Mouse (Mus musculus): ENCODE data around the gene Cdh12. TPM values are rescaled to one million over a fixed set of nuclear protein-coding genes. Genes with fewer than 3 reads are reported as not detected.

The Cdh12 gene
- total and polyA plus RNA-seq, 3 experiments = 0.13 to 0.16 TPM; not detected in 1

- TF ChIP-seq TCF12 (IDR thresholded peaks at IDR 0.05; ENCODE audit: low read depth, low read length) (no peak), ZMIZ1 (IDR thresholded peaks at IDR 0.05; ENCODE audit: low read depth, low read length) (no peak), MYC (IDR thresholded peaks at IDR 0.05; ENCODE audit: low read depth, low read length) (no peak), MAFK (IDR thresholded peaks at IDR 0.05; ENCODE audit: insufficient replicate concordance, low read length) (no peak), MEF2A (IDR thresholded peaks at IDR 0.05; ENCODE audit: borderline replicate concordance, low read depth, low read length) (no peak), NRF1 (IDR thresholded peaks at IDR 0.05; ENCODE audit: low read depth, low read length) (no peak)
- no peak overlapping the region for H3K4me2 ChIP-seq (ENCODE audit: insufficient read depth, low read depth, poor library complexity, severe bottlenecking)
- peaks cover 7% of the 10 kb centered on the region for H3K9me3 ChIP-seq (replicated peaks; ENCODE audit: low read length)
- no peak overlapping the region for H3K4me3 ChIP-seq (replicated peaks in 1 of 3; ENCODE audit: low read depth in 2 of 3, low read length in 2 of 3, poor library complexity in 1 of 3)
- no peaks in the 10 kb centered on the region for H3K79me2 ChIP-seq (replicated peaks; ENCODE audit: control insufficient read depth, extremely low read depth, insufficient read depth, poor library complexity, severe bottlenecking)
- no peak overlapping the region for H3K27ac ChIP-seq (ENCODE audit: insufficient read depth, low read depth)
- DNase-seq (ENCODE audit: extremely low read depth) = no peak
- peaks cover 0 to 3% of the 10 kb centered on the region in 2 experiments; a peak in 1 of 4 replicates for H3K4me1 ChIP-seq (ENCODE audit: control insufficient read depth in 1 of 2, insufficient read depth in 2 of 2)
- H3K36me3 ChIP-seq (replicated peaks in 1 of 2; ENCODE audit: control insufficient read depth in 1 of 2, insufficient read depth in 1 of 2, low read length in 1 of 2) = no peaks in the 10 kb centered on the region
- dilution Hi-C loops (cut with MboI; ENCODE audit: extremely low pct_ligation_motif_present, extremely low pct_unique_long_range_greater_than_20kb, low sequenced_read_pairs) (no loop called here), in situ Hi-C loops (cut with MboI; ENCODE audit: low pct_ligation_motif_present, low pct_unique_long_range_greater_than_20kb, low sequenced_read_pairs) (no loop called here)
- no peak overlapping the region for H3K9ac ChIP-seq (ENCODE audit: insufficient read depth, low read depth)
- H3K27me3 ChIP-seq (replicated peaks) = no peaks in the 10 kb centered on the region
Measured at GRCm38 (mm10) chr15:21153602-21154001, 704.5 kb downstream of the Cdh12 start.

DNA sequence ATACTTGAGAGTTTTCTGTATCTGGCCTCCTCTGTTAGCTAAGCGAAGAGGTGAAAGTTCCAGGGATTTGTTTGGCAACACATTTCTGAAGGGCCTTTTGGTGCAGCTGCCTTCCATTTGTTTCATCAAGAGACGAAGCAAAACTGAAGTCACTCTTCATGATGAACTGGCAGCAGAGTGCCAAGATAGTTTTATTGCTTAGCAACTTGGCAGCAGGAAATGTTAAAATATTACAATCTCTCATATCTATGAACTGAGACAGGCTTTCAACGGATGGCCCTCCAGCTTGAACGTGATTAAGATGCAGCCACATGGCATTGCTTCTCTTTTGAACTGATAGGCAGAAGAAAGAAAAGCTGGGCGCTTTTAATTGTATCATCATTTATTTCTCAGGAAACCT, 730.7 kb downstream of the Cdh12 start:
- TF ChIP-seq CHD2 (IDR thresholded peaks at IDR 0.05; ENCODE audit: low read length) (no peak), USF2 (conservative IDR thresholded peaks at IDR 0.05; ENCODE audit: low read depth, low read length) (no peak), ETS1 (conservative IDR thresholded peaks at IDR 0.05; ENCODE audit: low read depth, low read length) (no peak), UBTF (IDR thresholded peaks at IDR 0.05; ENCODE audit: low read depth, low read length) (no peak), MYC (IDR thresholded peaks at IDR 0.05; ENCODE audit: low read depth, low read length) (no peak), NRF1 (IDR thresholded peaks at IDR 0.05; ENCODE audit: low read depth, low read length) (no peak), SIN3A (IDR thresholded peaks at IDR 0.05; ENCODE audit: low read length) (no peak), ZNF384 (IDR thresholded peaks at IDR 0.05; ENCODE audit: low read depth, low read length) (no peak), ZMIZ1 (IDR thresholded peaks at IDR 0.05; ENCODE audit: low read depth, low read length) (no peak), MXI1 (IDR thresholded peaks at IDR 0.05; ENCODE audit: low read depth, low read length) (no peak), MEF2A (IDR thresholded peaks at IDR 0.05; ENCODE audit: borderline replicate concordance, low read depth, low read length) (no peak), EP300 (IDR thresholded peaks at IDR 0.05; ENCODE audit: low read length) (no peak)
- no peaks in the 10 kb centered on the region for H3K79me2 ChIP-seq (replicated peaks; ENCODE audit: control insufficient read depth, extremely low read depth, insufficient read depth, poor library complexity, severe bottlenecking)
- H3K4me3 ChIP-seq (replicated peaks in 1 of 3; ENCODE audit: low read depth in 2 of 3, low read length in 2 of 3, poor library complexity in 1 of 3) = no peak overlapping the region
- peaks cover 7% of the 10 kb centered on the region for H3K9me3 ChIP-seq (replicated peaks; ENCODE audit: low read length)
- no peak overlapping the region for H3K9ac ChIP-seq (ENCODE audit: insufficient read depth, low read depth)
- no peaks in the 10 kb centered on the region for H3K36me3 ChIP-seq (replicated peaks in 1 of 2; ENCODE audit: control insufficient read depth in 1 of 2, insufficient read depth in 1 of 2, low read length in 1 of 2)
- no peaks in the 10 kb centered on the region for H3K27me3 ChIP-seq (replicated peaks)
- DNase-seq (ENCODE audit: extremely low read depth) = no peak
- no peak overlapping the region for H3K4me2 ChIP-seq (ENCODE audit: insufficient read depth, low read depth, poor library complexity, severe bottlenecking)
- no peak overlapping the region for H3K27ac ChIP-seq (ENCODE audit: insufficient read depth, low read depth)
- dilution Hi-C loops (cut with MboI; ENCODE audit: extremely low pct_ligation_motif_present, extremely low pct_unique_long_range_greater_than_20kb, low sequenced_read_pairs) (no loop called here), in situ Hi-C loops (cut with MboI; ENCODE audit: low pct_ligation_motif_present, low pct_unique_long_range_greater_than_20kb, low sequenced_read_pairs) (no loop called here)
- H3K4me1 ChIP-seq (ENCODE audit: control insufficient read depth in 1 of 2, insufficient read depth in 2 of 2) = no peaks in the 10 kb centered on the region
